Mouse (Mus musculus) neural tube, embryonic 11.5 days (tissue): ENCODE measurements at regions not wholly inside any gene's neighbourhood (a gene's known extent, or its start where the extent isn't known, plus 50 kb on each side); places are given as distances from the start of the nearest gene placed in this dataset.

Experiments
- ATAC-seq: fragments of 200-750 bp; cut with Nextera tagmentation; 2 replicates; pipeline ENCODE4 v1.8.0; 2017; ENCODE audit warnings: moderate number of reproducible peaks, mild to moderate bottlenecking, moderate TSS enrichment, moderate library complexity; ENCODE audit not compliant: insufficient read depth, low FRiP score, low TSS enrichment
- DNase-seq: peaks from one replicate; pipeline ENCODE4 v3.0.0-alpha.2; 2015; ENCODE audit warnings: low spot score
- H3K27ac ChIP-seq: fragments of 300-500 bp; sonication (generic); 2 replicates; pipeline ENCODE4 v1.5.1; 2014; ENCODE audit warnings: low read depth, mild to moderate bottlenecking, low read length
- H3K27me3 ChIP-seq: fragments of 300-500 bp; sonication (generic); 2 replicates; pipeline ENCODE4 v1.6.1; 2014; ENCODE audit warnings: mild to moderate bottlenecking, low read length, mixed read lengths; ENCODE audit not compliant: control insufficient read depth, insufficient read depth
- H3K36me3 ChIP-seq: fragments of 300-500 bp; sonication (generic); 2 replicates; pipeline ENCODE4 v1.6.1; 2014; ENCODE audit warnings: mild to moderate bottlenecking, low read length, moderate library complexity, mixed read lengths; ENCODE audit not compliant: control insufficient read depth, insufficient read depth
- H3K4me1 ChIP-seq: fragments of 300-500 bp; sonication (generic); 2 replicates; pipeline ENCODE4 v1.6.1; 2014; ENCODE audit warnings: low read length, mixed read lengths; ENCODE audit not compliant: control insufficient read depth, insufficient read depth
- H3K4me2 ChIP-seq: fragments of 300-500 bp; sonication (generic); 2 replicates; pipeline ENCODE4 v1.6.1; 2014; ENCODE audit warnings: low read depth, mild to moderate bottlenecking, moderate library complexity
- H3K4me3 ChIP-seq: fragments of 300-500 bp; sonication (generic); 2 replicates; pipeline ENCODE4 v1.5.1; 2014; ENCODE audit warnings: low read depth, low read length
- H3K9ac ChIP-seq: fragments of 300-500 bp; sonication (generic); 2 replicates; pipeline ENCODE4 v1.6.1; 2014; ENCODE audit warnings: mild to moderate bottlenecking, low read length
- H3K9me3 ChIP-seq: fragments of 300-500 bp; sonication (generic); 2 replicates; pipeline ENCODE4 v1.6.1; 2016; ENCODE audit warnings: low read length; ENCODE audit not compliant: control insufficient read depth
- WGBS: fragments of 180-500 bp; shearing (Covaris S2); extraction: QIAGEN DNeasy Blood & Tissue Kit; methylation state at CpG from one replicate; pipeline ENCODE4 v1.1.7; 2014; 5-methylcytosine and 5-hydroxymethylcytosine counted together

DNA sequence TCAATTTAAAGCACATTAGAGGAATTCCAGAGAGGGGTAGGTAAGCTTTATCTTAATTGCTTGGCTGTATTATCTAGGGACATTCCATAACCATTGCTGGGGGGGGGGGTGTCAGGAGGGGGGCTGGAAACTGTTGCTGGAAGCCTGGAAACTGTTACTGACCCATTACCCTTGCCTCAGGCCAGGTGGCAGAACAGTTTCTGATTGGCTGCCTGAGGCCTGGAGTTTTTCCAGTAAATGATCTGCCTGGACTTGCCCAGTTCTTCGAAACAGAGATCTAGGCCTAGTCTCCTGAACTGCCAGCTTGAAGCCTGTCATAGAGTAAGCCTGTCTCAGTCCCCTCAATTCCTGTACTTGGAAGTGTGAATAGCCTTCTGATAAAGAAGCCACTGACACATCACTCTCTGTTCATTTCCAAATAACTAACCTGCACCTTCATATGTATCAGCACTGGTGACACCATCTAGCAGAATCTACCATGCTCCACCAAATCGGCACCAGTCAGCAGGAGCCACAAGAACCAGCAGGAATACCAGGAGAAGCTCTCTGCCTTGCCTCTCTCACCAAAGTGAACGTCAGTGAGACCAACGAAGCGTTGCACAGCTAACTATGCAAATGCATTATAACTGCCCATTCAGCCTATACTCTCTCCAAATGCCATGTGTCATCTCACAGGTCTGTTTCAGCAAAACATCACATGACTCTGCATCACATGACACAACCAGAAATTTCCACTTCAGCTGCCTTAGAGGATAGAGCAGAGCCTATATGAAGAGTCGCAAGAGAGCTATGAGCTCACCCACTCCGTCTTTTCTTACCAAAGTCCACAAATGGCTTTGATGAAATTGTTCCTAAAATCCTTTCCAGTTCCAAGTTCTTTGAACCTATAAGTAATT is 200.7 kb downstream of the Sp3 start:
- H3K9me3 ChIP-seq = no peaks in the 10 kb centered on the region
- 88% methylated on average over 7 of the region's 7 CpGs for WGBS
- ATAC-seq (no peak), DNase-seq (no peak)
- H3K27me3 ChIP-seq = no peaks in the 10 kb centered on the region
- H3K27ac ChIP-seq = no peak overlapping the region
- H3K4me2 ChIP-seq = no peak overlapping the region
- no peaks in the 10 kb centered on the region; the same call in 1 of the 2 replicates for H3K4me1 ChIP-seq
- H3K36me3 ChIP-seq = no peaks in the 10 kb centered on the region
- no peak overlapping the region for H3K9ac ChIP-seq
- H3K4me3 ChIP-seq = no peak overlapping the region

DNA sequence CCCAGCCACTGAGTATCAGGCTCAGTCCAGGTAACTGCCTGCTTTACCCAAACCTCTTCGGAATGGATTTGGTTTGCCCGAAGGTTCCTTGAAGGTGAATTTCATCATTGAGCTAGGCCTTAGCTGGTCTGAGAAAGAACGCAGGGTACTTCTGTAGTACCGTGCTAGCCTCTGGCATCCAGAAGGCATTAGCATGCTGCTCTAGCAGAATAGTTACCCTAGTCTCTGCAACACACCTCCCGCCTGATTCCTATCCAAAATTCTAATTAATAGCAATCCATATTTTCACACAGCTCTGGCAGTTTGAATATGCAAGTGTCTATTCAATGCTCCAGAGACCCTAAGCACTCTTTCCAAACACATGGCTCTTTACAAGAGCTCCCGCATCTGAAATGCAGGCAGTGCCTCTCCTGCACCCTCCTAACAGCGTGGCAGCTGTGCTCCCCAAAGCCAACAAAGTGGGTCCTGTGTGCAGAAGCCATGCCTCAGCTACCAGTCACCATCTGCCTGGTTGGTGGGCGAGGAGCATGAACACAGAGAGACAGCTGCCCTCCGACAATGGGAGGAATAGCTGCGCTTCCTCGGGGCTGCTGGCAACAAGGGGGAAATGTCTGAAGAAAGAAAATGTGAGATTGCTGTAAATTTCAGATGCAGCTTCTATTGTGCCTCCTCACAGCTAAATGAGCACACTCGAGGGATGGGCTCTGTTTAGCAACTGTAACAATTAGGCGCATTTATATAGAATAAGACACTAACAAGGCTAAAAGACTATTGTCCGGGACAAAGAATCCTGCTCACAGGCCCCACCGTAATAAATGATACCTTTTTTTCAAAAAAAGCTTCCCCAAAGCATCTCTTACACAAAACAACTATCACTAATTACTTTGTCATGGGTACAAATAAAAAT is 198.6 kb downstream of the Sp3 start:
- Histone ChIP-seq H3K4me1 (peaks cover 2% of the 10 kb centered on the region; the same call in 1 of the 2 replicates), H3K4me2 (no peak overlapping the region), H3K9ac (no peak overlapping the region), H3K27ac (peak overlapping the region; percentile 63), H3K9me3 (no peaks in the 10 kb centered on the region), H3K4me3 (no peak overlapping the region), H3K36me3 (no peaks in the 10 kb centered on the region), H3K27me3 (no peaks in the 10 kb centered on the region)
- 65% methylated on average over 15 of the region's 15 CpGs for WGBS
- DNase-seq = peak; percentile 66
- ATAC-seq = 0 out of 2 replicates have a peak, but pooled peaks have one; percentile 48

DNA sequence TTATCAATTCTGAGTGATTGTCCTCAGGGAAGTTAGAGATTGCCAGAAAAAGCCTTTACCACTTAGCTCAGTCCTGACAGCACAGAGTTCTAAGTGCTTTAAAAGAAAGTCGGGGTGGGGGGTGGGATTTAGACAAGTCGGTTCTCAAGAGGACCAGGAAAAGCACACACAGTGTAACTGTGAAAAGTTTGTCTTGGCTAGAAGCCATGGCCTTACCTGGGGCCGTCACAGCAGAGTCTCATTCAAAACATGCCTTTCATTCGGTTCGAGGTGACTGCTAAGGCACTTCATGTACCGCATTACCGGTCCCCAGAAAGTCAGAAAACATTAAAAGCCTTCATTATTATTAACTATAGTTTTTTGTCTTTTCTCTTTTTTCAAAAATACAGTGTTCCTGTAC is 197.9 kb downstream of the Sp3 start:
- Histone ChIP-seq H3K9me3 (no peaks in the 10 kb centered on the region), H3K4me1 (peaks cover 2% of the 10 kb centered on the region; the same call in 1 of the 2 replicates), H3K4me2 (no peak overlapping the region), H3K9ac (no peak overlapping the region), H3K27ac (no peak overlapping the region), H3K4me3 (no peak overlapping the region), H3K27me3 (no peaks in the 10 kb centered on the region), H3K36me3 (no peaks in the 10 kb centered on the region)
- 69% methylated on average over 7 of the region's 7 CpGs for WGBS
- no peak for DNase-seq
- no peak for ATAC-seq

DNA sequence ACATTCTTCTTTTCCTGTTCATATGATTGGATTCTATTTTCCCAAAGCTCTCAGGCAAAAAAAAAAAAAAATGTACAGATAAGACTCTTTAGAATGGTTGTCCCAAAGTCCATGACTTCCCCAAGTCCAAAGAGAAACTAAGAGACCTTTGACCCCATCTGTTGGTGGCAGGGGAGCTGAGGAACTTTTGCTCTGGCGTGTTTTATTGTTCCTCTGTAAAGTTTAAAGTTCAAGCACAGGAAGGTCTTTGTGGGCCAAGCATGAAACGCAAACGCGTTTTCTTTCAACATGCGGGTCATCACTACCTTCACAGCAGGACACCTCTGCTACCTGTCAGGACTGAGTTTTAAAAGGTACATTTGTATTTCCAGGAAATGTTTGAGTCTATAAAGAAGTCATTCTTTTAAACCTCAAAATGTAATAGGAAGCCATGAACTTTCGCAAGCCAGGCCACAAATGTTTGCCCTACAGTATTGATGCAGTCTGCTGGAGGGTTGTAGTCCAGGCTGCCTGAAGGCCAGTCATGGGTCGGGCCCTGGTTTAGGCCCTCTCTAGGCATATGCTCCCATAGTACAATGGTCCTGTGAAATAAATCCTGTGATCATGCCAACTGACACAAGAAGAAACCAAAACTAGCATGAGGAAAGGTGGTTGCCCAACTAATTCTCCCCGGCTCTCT is 194.7 kb downstream of the Sp3 start:
- Histone ChIP-seq H3K27ac (no peak overlapping the region), H3K36me3 (no peaks in the 10 kb centered on the region), H3K9me3 (no peaks in the 10 kb centered on the region), H3K27me3 (no peaks in the 10 kb centered on the region), H3K4me1 (peaks cover 4% of the 10 kb centered on the region), H3K4me3 (no peak overlapping the region), H3K9ac (no peak overlapping the region), H3K4me2 (no peak overlapping the region)
- ATAC-seq (no peak), DNase-seq (no peak)
- 75% methylated on average over 8 of the region's 8 CpGs for whole genome bisulfite sequencing

DNA sequence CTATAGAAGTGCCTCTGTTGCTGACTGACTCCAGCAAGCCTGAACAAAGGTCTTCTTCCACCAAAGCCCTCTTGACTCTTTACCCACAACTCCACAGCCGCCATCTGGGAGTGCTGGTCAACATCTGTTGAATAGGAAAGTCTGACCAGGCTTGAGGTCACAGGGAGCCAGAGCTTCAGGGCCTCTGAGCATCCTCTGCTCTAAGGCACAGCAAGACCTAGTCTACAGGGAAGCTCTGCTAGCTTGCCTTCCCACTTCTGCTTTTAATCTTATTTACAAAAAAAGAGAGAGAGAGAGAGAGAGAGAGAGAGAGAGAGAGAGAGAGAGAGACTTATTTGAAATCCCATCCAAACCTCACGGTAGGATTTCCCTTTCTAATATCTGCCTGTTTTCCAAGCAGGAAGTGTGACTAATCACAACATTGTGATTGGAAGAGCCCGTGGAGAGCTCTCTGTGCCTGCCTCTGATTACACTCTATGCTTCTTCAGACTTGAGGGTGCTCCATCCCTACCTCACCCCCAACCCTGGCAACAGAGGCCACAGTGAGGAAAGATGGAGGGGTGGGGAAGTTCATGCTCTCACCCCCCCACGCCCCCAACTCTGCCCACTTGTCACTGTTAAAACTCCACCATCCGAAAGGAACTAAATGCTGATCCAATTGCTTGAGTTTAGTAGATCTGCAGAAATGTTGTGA is 194.1 kb downstream of the Sp3 start:
- no peak for DNase-seq
- Histone ChIP-seq H3K4me3 (no peak overlapping the region), H3K27ac (no peak overlapping the region), H3K36me3 (no peaks in the 10 kb centered on the region), H3K9me3 (no peaks in the 10 kb centered on the region), H3K27me3 (no peaks in the 10 kb centered on the region), H3K4me1 (peaks cover 4% of the 10 kb centered on the region), H3K4me2 (no peak overlapping the region), H3K9ac (no peak overlapping the region)
- ATAC-seq = no peak
- 55% methylated on average over 5 of the region's 5 CpGs for WGBS

DNA sequence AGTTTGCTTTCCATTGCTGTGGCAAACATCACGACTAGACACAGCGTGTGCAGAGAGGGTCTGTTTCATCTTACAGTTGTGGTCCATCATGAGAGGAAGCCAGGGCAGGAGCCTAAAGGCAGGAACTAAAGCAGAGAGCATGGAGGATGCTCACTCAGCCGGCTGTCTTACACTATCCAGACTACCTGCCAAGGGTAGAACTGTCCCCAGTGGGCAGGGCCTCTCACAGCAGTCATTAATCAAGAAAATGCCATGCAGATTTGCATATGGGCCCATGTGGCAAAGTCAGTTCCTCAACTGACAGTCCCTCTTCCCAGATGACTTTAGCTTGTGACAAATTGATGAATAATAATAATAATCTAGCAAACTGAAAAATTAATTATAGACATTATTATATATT is 192.6 kb downstream of the Sp3 start:
- ATAC-seq (no peak), DNase-seq (no peak)
- H3K9me3 ChIP-seq = no peaks in the 10 kb centered on the region
- H3K27me3 ChIP-seq = no peaks in the 10 kb centered on the region
- no peak overlapping the region for H3K4me3 ChIP-seq
- H3K27ac ChIP-seq = no peak overlapping the region
- H3K9ac ChIP-seq = no peak overlapping the region
- peaks cover 4% of the 10 kb centered on the region; the same call in 1 of the 2 replicates for H3K4me1 ChIP-seq
- 80% methylated on average over 3 of the region's 3 CpGs for WGBS
- H3K4me2 ChIP-seq = no peak overlapping the region
- H3K36me3 ChIP-seq = no peaks in the 10 kb centered on the region

DNA sequence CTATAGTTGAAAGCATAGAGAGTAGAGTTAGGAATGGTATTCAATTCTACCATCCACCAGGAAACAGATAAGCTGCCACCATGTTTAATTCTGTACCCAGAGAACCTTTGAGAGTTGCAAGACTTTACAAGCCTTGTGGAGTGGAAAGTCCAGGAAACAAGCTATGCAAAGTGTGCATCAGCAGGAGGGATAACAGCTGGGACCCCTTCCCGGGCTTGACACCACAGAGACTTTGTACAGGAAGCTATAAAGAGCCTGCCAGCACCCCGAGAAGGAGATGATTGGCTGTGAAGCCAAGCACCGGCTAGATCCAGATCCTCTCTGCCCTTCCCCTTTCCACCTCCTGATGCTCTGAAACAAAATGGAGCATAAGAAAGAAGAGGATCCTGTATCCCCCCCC is 188.8 kb downstream of the Sp3 start:
- no peak overlapping the region for H3K27ac ChIP-seq
- ATAC-seq (no peak), DNase-seq (no peak)
- H3K4me1 ChIP-seq = peaks cover 3% of the 10 kb centered on the region; the same call in 1 of the 2 replicates
- no peaks in the 10 kb centered on the region for H3K27me3 ChIP-seq
- no peak overlapping the region for H3K4me3 ChIP-seq
- H3K36me3 ChIP-seq = no peaks in the 10 kb centered on the region
- H3K4me2 ChIP-seq = no peak overlapping the region
- 53% methylated on average over 3 of the region's 3 CpGs for WGBS
- no peak overlapping the region for H3K9ac ChIP-seq
- no peaks in the 10 kb centered on the region for H3K9me3 ChIP-seq

DNA sequence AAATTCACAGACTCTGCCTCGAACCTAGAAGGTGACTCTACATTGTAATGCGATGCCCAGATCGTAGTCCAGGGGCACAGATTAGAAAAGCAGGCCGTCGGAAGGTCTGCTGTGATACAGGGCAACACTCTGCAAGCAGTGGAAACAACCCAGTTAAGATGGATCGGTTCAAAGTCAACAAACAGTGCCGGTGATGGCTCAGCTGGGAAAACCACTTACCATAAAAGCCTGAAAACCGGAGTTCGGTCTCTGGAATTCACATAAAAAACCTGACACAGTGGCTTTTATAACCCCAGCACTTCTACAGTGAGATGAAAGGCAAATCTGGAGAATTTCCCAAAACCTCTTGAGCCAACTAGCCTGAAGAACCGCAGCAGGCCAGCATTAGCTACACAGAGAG is 186.8 kb downstream of the Sp3 start:
- H3K36me3 ChIP-seq = no peaks in the 10 kb centered on the region
- H3K4me3 ChIP-seq = no peak overlapping the region
- H3K4me1 ChIP-seq = peaks cover 2% of the 10 kb centered on the region; the same call in 1 of the 2 replicates
- H3K27me3 ChIP-seq = no peaks in the 10 kb centered on the region
- DNase-seq (peak; percentile 25), ATAC-seq (no peak)
- H3K27ac ChIP-seq = no peak overlapping the region
- no peaks in the 10 kb centered on the region for H3K9me3 ChIP-seq
- 48% methylated on average over 10 of the region's 10 CpGs for WGBS
- no peak overlapping the region for H3K4me2 ChIP-seq
- H3K9ac ChIP-seq = no peak overlapping the region
